Mouse (Mus musculus) CH12.LX (cell line): ENCODE results near the gene Wdr13. TPM values are rescaled to one million over a fixed set of nuclear protein-coding genes. Genes with fewer than 3 reads are reported as not detected.
"Not testable (repeated sequence)": the region's sequence is repeated elsewhere in the genome, so short reads cannot be mapped to it uniquely, and the experiment has no call there.

Experiments
- DNase-seq: peaks from one replicate; pipeline ENCODE4 v3.0.0-alpha.2; 2013; ENCODE audit errors: extremely low read depth
- H3K27ac ChIP-seq: 2 replicates; pipeline ENCODE4 v1.5.1; 2012; ENCODE audit warnings: low read depth, mild to moderate bottlenecking, control low read depth, moderate library complexity; ENCODE audit not compliant: insufficient read depth
- H3K27me3 ChIP-seq: replicated peaks from 2 replicates; pipeline ENCODE3; 2012; ENCODE audit warnings: inconsistent platforms
- H3K36me3 ChIP-seq, 2 experiments: replicated peaks in 1 of 2; 2 replicates each; pipeline versions ENCODE3 to v1.6.1; 2012; ENCODE audit warnings: inconsistent platforms in 1 of 2, low read length in 1 of 2, mild to moderate bottlenecking in 1 of 2, mixed read lengths in 1 of 2, moderate library complexity in 1 of 2; ENCODE audit not compliant: control insufficient read depth in 1 of 2, insufficient read depth in 1 of 2
- H3K4me1 ChIP-seq, 2 experiments: 2 replicates each; pipeline ENCODE4 v1.6.1; 2012; ENCODE audit warnings: inconsistent platforms in 1 of 2, moderate library complexity in 1 of 2; ENCODE audit not compliant: insufficient read depth in 2 of 2, control insufficient read depth in 1 of 2
- H3K4me2 ChIP-seq: 2 replicates; pipeline ENCODE4 v1.6.1; 2012; ENCODE audit warnings: low read depth, mild to moderate bottlenecking, control low read depth; ENCODE audit not compliant: poor library complexity, insufficient read depth, severe bottlenecking
- H3K4me3 ChIP-seq, 3 experiments: fragments of 150-350 bp in 1 of 3; sonication (generic) in 1 of 3; replicated peaks in 1 of 3; 2 replicates each; pipeline versions ENCODE3 to v1.5.1; 2011 to 2012; ENCODE audit warnings: low read depth in 2 of 3, low read length in 2 of 3, mild to moderate bottlenecking in 2 of 3, moderate library complexity in 2 of 3, control low read depth in 1 of 3, improper control_type of control experiment in 1 of 3, inconsistent platforms in 1 of 3, mixed read lengths in 1 of 3; ENCODE audit not compliant: poor library complexity in 1 of 3
- H3K79me2 ChIP-seq: replicated peaks from 2 replicates; pipeline ENCODE4 v1.6.1; 2012; ENCODE audit warnings: mild to moderate bottlenecking, moderate library complexity; ENCODE audit not compliant: control insufficient read depth, poor library complexity, insufficient read depth, severe bottlenecking; ENCODE audit errors: extremely low read depth
- H3K9ac ChIP-seq: 2 replicates; pipeline ENCODE4 v1.6.1; 2012; ENCODE audit warnings: low read depth, mild to moderate bottlenecking, control low read depth, moderate library complexity; ENCODE audit not compliant: insufficient read depth
- H3K9me3 ChIP-seq: replicated peaks from 2 replicates; pipeline ENCODE3; 2012; ENCODE audit warnings: low read length, inconsistent platforms, mixed read lengths
- CHD1 ChIP-seq: IDR thresholded peaks from 2 replicates; pipeline ENCODE4 v1.6.1; 2012; ENCODE audit warnings: low read depth, low read length, improper control_type of control experiment, inconsistent platforms
- CHD2 ChIP-seq: IDR thresholded peaks from 2 replicates; pipeline ENCODE4 v1.6.1; 2011; ENCODE audit warnings: low read length, improper control_type of control experiment
- ELF1 ChIP-seq: IDR thresholded peaks from 2 replicates; pipeline ENCODE4 v1.6.1; 2014; ENCODE audit warnings: low read depth, mild to moderate bottlenecking, inconsistent platforms, low read length, improper control_type of control experiment
- HCFC1 ChIP-seq: IDR thresholded peaks from 2 replicates; pipeline ENCODE4 v1.6.1; 2012; ENCODE audit warnings: low read depth, mild to moderate bottlenecking, inconsistent platforms, low read length, improper control_type of control experiment
- JUND ChIP-seq: conservative IDR thresholded peaks from 2 replicates; pipeline ENCODE4 v1.6.1; 2011; ENCODE audit warnings: low read depth, low read length, improper control_type of control experiment
- MAFK ChIP-seq: IDR thresholded peaks from 2 replicates; pipeline ENCODE4 v1.6.1; 2011; ENCODE audit warnings: low read length, improper control_type of control experiment; ENCODE audit not compliant: insufficient replicate concordance
- MAX ChIP-seq: IDR thresholded peaks from 2 replicates; pipeline ENCODE4 v1.6.1; 2011; ENCODE audit warnings: low read length, improper control_type of control experiment
- MYC ChIP-seq: IDR thresholded peaks from 2 replicates; pipeline ENCODE4 v1.6.1; 2011; ENCODE audit warnings: low read depth, mild to moderate bottlenecking, improper control_type of control experiment, low read length
- NELFE ChIP-seq: IDR thresholded peaks from 2 replicates; pipeline ENCODE4 v1.6.1; 2011; ENCODE audit warnings: low read depth, low read length, improper control_type of control experiment
- NRF1 ChIP-seq: IDR thresholded peaks from 2 replicates; pipeline ENCODE4 v1.6.1; 2014; ENCODE audit warnings: low read depth, mild to moderate bottlenecking, inconsistent platforms, low read length, improper control_type of control experiment, moderate library complexity
- POLR2A ChIP-seq: IDR thresholded peaks from 2 replicates; pipeline ENCODE4 v1.6.1; 2011; ENCODE audit warnings: low read depth, mild to moderate bottlenecking, improper control_type of control experiment, low read length
- POLR2AphosphoS2 ChIP-seq: IDR thresholded peaks from 2 replicates; pipeline ENCODE4 v1.6.1; 2011; ENCODE audit warnings: low read depth, low read length, improper control_type of control experiment
- SIN3A ChIP-seq: IDR thresholded peaks from 2 replicates; pipeline ENCODE4 v1.6.1; 2012; ENCODE audit warnings: low read length, improper control_type of control experiment, inconsistent platforms
- TBP ChIP-seq: conservative IDR thresholded peaks from 2 replicates; pipeline ENCODE4 v1.6.1; 2011; ENCODE audit warnings: low read depth, low read length, improper control_type of control experiment
- TCF12 ChIP-seq: IDR thresholded peaks from 2 replicates; pipeline ENCODE4 v1.6.1; 2014; ENCODE audit warnings: low read depth, mild to moderate bottlenecking, inconsistent platforms, low read length, improper control_type of control experiment
- UBTF ChIP-seq: IDR thresholded peaks from 2 replicates; pipeline ENCODE4 v1.6.1; 2012; ENCODE audit warnings: low read depth, mild to moderate bottlenecking, inconsistent platforms, low read length, improper control_type of control experiment, moderate library complexity
- ZKSCAN1 ChIP-seq: IDR thresholded peaks from 2 replicates; pipeline ENCODE4 v1.6.1; 2012; ENCODE audit warnings: low read depth, inconsistent platforms, low read length, improper control_type of control experiment, borderline replicate concordance
- ZNF384 ChIP-seq: IDR thresholded peaks from 2 replicates; pipeline ENCODE4 v1.6.1; 2012; ENCODE audit warnings: low read depth, low read length, improper control_type of control experiment, inconsistent platforms
- dilution Hi-C: fragments of 300-500 bp; cut with MboI; formaldehyde crosslinking; loops from 2 replicates; pipeline ENCODE4 v1.14.3; 2020; ENCODE audit warnings: low sequenced_read_pairs; ENCODE audit not compliant: extremely low pct_unique_long_range_greater_than_20kb, extremely low pct_ligation_motif_present
- in situ Hi-C: fragments of 300-500 bp; cut with MboI; formaldehyde crosslinking; loops from 3 replicates; pipeline ENCODE4 v1.14.3; 2019; ENCODE audit warnings: low sequenced_read_pairs, low pct_ligation_motif_present, low pct_unique_long_range_greater_than_20kb, mixed read lengths
- polyA plus RNA-seq: library from polyadenylated mRNA; unstranded; fragments of >175 nt; gene quantifications from 2 replicates; pipeline ENCODE4 v1.2.1, GENCODE M21; 2012; ENCODE audit warnings: low read depth; ENCODE audit not compliant: insufficient read length
- total RNA-seq, 2 experiments: library from RNA; depleted of rRNA; stranded (reverse); fragments of 300-350 nt in 1 of 2; fragments of >200 nt in 1 of 2; gene quantifications; 2 replicates each; pipeline ENCODE4 v1.2.3; 2012 to 2014

Gene Wdr13
- total and polyA plus RNA-seq, 3 experiments: 7.6 to 13.0 (median 11.9) TPM

- H3K36me3 ChIP-seq: no peaks in the 10 kb centered on the region
- peak; percentile 96 for DNase-seq
- H3K27ac ChIP-seq: no peak overlapping the region; the same call in 1 of the 2 replicates
- peak overlapping the region; percentile 47 to 48 (median 48) for H3K4me3 ChIP-seq
- no peak for TF ChIP-seq MAX
- no peak for TF ChIP-seq ZNF384
- TF ChIP-seq NELFE: peak; percentile 73
- TF ChIP-seq TCF12: 0 out of 2 replicates have a peak, but pooled peaks have one; percentile 33
- no peak for TF ChIP-seq ZKSCAN1
- no peak for TF ChIP-seq CHD1
- TF ChIP-seq ELF1: peak; percentile 59; the same call in 1 of the 2 replicates
- TF ChIP-seq CHD2: no peak
- peak; percentile 70; the same call in 1 of the 2 replicates for TF ChIP-seq TBP
- no peak; the same call in 1 of the 2 replicates for TF ChIP-seq HCFC1
- no peak for TF ChIP-seq JUND
- TF ChIP-seq SIN3A: 0 out of 2 replicates have a peak, but pooled peaks have one; percentile 28
- TF ChIP-seq POLR2A: peak; percentile 73
- TF ChIP-seq UBTF: no peak
- TF ChIP-seq MYC: no peak
- TF ChIP-seq MAFK: no peak
- TF ChIP-seq POLR2AphosphoS2: no peak
- peak; percentile 91 for TF ChIP-seq NRF1
- no peaks in the 10 kb centered on the region for H3K9me3 ChIP-seq
- peak overlapping the region; percentile 93 for H3K9ac ChIP-seq
- no peaks in the 10 kb centered on the region for H3K4me1 ChIP-seq
- dilution Hi-C loops (no loop called here), in situ Hi-C loops (no loop called here)
- no peaks in the 10 kb centered on the region; the same call in 1 of the 2 replicates for H3K79me2 ChIP-seq
- H3K27me3 ChIP-seq: no peaks in the 10 kb centered on the region
- peak overlapping the region; percentile 61; the same call in 1 of the 2 replicates for H3K4me2 ChIP-seq
Observed at GRCm38 (mm10) chrX:8096787-8097242, 35.9 kb downstream of the Wdr13 start.

DNA sequence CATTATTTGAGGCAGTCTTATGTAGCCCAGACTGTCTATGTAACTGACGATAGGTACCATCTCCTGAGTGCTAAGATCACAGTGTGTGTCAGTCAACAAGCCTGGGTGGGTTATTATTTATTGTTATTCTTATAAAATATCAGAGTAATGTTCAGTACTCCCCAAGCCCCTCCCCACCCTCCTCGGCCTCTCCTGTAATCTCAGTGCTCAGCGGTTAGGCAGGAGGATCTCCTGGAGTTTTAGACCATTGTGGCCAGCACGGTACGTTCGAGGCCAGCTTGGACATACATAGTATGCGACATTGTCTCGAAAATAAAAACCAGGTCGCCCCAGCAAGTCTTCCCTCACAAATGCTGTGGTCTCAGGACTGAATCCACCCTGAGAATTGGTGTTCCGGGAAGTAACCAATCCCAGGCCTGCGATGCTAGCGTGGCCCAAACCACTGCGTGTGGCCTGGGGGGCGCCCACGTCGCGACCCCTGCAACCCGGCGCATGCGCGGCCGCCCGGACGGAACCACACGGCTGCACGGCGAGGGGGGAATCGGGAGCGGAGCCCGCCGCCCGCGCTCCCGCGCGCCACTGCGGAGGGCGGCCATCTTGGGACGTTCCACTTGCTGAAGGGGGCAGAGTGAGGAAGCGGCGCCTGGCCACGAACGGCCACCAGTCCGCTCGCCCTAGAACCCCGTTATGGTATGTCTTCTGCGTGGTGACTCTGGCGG, 36.5 kb downstream of the Wdr13 start:
- peak overlapping the region; percentile 33; the same call in 1 of the 2 replicates for H3K9ac ChIP-seq
- dilution Hi-C loops, H3K27ac ChIP-seq, in situ Hi-C loops, H3K9me3 ChIP-seq, H3K27me3 ChIP-seq, H3K79me2 ChIP-seq, DNase-seq, H3K36me3 ChIP-seq, H3K4me1 ChIP-seq: not testable (repeated sequence)
- H3K4me2 ChIP-seq: peak overlapping the region; percentile 84
- H3K4me3 ChIP-seq: peak overlapping the region in 2 of 3 experiments; percentile 44 to 47
- TF ChIP-seq CHD1: peak; percentile 28; the same call in 1 of the 2 replicates
